Mouse (Mus musculus) v-Abl transformed pro-B cells (cell line): ENCODE results near the gene S100a6.

Source experiments
- in situ Hi-C, 2 experiments: fragments of 400-800 bp; cut with MboI; formaldehyde crosslinking; loops; one replicate each; pipeline ENCODE4 v1.15.1; 2025; ENCODE audit not compliant: unreplicated experiment in 2 of 2

Gene S100a6

DNA sequence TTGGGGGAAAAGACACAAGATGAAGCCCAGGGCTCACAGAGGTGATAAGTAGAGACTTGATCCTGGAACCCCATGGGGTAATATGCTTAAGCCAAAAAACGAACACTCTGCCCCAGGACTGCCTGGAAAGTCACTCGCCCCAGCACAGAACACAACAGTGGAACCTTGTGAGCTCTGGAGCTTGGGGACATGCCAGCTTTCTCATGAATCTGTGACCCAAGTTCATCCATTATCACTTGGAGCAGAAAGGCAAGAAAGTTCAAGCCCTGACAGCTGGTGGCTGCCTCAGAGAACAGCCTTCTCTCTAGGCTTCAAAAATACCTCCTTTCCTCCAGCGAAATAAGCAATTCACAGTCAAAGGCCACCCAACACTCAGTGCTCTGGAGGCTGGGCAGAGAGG is 13.3 kb upstream of the S100a6 start:
- in situ Hi-C loops: no loop called here

DNA sequence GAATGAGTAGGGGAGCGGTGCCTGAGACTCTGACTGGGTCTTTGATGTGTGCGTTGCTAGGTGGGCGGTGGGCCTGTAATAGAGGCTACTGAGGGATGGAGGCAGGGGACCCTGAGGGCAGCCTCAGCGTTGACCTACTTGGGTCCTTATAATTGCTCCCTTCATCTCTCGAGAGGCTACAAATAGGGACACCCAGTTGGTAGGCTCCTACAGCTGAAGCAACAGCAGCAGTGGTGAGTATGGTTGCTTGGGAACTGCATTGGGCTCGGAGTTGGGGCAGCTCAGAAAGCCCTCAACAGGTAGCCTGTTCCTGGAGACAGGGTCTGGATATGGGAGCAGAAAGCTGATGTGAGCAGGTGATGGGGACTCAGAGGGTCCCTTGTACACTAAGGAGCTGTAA is 12.6 kb upstream of the S100a6 start:
- in situ Hi-C loops: loop anchor here in 1 of 2 experiments (25.0 kb wide), 1 partner anchor 388 kb away; the partner anchor contains the start of genes Rab13 and Rps27

DNA sequence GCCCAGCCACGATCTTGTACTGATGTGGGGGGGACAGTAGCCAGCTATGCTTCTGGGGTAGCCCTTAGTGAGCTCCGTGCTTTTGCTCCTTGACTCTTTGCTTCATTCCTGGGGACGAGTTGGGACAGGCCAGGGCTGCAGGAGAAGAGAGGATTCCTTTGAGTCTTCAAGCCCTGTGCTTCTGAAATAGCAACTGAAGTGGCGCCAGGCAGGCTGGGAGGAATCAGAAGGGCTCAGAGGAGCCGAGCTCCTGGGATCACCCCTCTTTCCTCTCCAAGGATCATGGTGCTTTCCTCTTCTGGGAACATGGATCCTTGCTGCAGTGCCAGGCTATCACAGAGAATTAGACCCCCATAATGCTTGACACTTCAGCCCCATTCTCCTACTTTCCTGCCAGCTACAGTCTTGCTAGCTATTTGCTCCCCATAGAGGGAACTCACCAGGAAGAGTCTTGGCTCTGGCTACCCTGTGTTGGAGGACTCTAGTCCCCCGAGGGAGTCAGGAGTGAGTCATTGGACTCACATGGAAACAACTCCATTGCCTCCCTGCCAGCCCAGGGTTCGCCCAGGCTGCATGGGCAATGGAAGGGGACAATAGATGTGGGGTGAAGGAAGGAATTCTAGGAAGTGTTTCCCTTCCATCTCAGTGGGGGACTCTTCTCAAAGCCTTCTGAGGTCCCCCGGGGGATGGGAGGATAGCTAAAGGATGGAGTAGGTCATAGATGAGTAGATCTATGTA is 12.1 kb upstream of the S100a6 start:
- in situ Hi-C loops: loop anchor here in 1 of 2 experiments (25.0 kb wide), 1 partner anchor 388 kb away; the partner anchor contains the start of genes Rab13 and Rps27

GRCm38 (mm10) chr3:90601486-90602110 is 11.1 kb upstream of the S100a6 start, which contains the start of gene Gm42674:
TSS of gene Gm42674 (plus strand) at chr3:90601904.
- in situ Hi-C loops: loop anchor here in 1 of 2 experiments (25.0 kb wide), 1 partner anchor 389 kb away; the partner anchor contains the start of genes Rab13 and Rps27

DNA sequence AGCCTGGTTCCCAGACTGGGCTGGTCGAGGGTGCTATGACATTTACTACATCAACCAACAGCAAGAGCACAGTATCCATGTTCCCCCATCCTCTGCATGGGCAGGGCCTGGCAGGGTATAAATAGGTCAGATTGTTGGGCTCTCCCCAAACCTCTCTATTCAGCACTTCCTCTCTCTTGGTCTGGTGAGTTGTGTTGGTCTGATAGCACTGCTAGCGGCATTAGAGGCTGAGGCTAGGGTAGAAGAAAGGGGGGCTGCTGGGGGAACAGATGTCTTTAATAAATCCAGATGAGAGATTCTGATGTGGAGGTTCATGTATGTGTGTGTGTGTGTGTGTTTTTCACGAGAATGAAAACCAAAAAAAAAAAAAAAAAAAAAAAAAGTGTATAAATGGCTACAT is 9.1 kb upstream of the S100a6 start, which contains the start of gene S100a4:
TSS of gene S100a4 (plus strand) at position 149 of the 400 bp plus-strand sequence.
- in situ Hi-C loops: loop anchor here in 1 of 2 experiments (25.0 kb wide), 1 partner anchor 391 kb away; the partner anchor contains the start of genes Rab13 and Rps27

GRCm38 (mm10) chr3:90604416-90604815 is 8.3 kb upstream of the S100a6 start:
- in situ Hi-C loops: loop anchor here in 1 of 2 experiments (25.0 kb wide), 1 partner anchor 392 kb away; the partner anchor contains the start of genes Rab13 and Rps27

DNA sequence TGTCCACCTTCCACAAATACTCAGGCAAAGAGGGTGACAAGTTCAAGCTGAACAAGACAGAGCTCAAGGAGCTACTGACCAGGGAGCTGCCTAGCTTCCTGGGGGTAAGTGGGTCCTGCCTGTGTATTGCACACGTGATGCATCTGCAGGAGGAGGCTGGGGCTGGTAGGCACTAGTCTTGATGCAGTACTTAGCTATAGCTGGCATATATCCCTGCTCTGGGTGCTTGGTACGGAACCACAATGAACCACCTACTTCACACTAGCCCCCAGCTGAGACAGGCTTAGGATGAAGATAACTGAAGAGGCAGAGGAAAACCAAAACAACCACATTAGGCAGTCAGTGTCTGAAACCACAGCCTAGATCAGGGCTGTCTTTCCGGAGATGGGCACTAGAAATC is 7.6 kb upstream of the S100a6 start:
- in situ Hi-C loops: loop anchor here in 1 of 2 experiments (25.0 kb wide), 1 partner anchor 393 kb away; the partner anchor contains the start of genes Rab13 and Rps27

GRCm38 (mm10) chr3:90605736-90606135 is 6.9 kb upstream of the S100a6 start:
- in situ Hi-C loops: loop anchor here in 1 of 2 experiments (25.0 kb wide), 1 partner anchor 393 kb away; the partner anchor contains the start of genes Rab13 and Rps27

DNA sequence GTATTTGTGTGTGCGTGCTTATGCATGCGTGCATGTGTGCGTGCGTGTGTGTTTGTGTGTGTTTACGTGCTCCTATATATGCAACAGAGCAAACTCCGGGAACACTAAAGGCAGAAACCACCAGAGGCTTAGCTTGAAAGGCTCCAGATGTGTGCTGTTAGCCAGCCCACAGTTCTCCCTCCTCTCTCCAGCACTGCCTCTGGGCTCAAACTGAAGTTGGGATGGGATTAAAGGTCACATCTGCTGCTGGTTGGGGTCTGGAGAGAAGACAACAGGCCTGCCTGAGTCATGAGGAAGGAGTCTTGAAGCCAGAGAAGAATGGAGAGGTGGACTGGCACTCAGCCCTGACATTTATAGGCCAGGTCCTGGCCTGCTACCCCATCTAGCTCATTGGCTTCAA is 6.5 kb upstream of the S100a6 start:
- in situ Hi-C loops: loop anchor here in 1 of 2 experiments (25.0 kb wide), 1 partner anchor 394 kb away; the partner anchor contains the start of genes Rab13 and Rps27

GRCm38 (mm10) chr3:90607361-90607760 is 5.3 kb upstream of the S100a6 start:
- in situ Hi-C loops: loop anchor here in 1 of 2 experiments (25.0 kb wide), 1 partner anchor 395 kb away; the partner anchor contains the start of genes Rab13 and Rps27

- in situ Hi-C loops: loop anchor here in 1 of 2 experiments (25.0 kb wide), 1 partner anchor 396 kb away; the partner anchor contains the start of genes Rab13 and Rps27
Measured at GRCm38 (mm10) chr3:90608223-90608622, 4.5 kb upstream of the S100a6 start, which contains the start of gene S100a5. TSS of gene S100a5 (plus strand) at chr3:90608523.

DNA sequence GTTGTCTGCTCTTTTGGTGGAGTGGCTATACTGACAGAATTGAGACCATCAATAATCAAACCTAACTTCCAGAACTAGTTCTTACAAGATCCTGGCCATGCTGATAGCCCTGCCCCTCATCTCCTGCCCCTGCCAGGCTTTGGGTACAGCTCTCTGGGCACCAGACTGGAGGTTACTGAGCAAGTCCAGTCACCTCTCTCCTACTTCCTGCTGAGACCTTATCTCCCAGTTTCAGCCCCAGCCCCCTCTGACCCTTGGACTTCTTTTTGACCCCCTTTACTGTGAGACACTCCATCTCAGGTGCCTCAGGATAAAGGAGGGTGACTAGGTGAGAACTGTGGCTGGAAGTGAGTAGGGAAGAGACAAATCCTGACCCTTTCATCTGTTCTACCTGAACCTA is 3.6 kb upstream of the S100a6 start:
- in situ Hi-C loops: loop anchor here in 1 of 2 experiments (25.0 kb wide), 1 partner anchor 397 kb away; the partner anchor contains the start of genes Rab13 and Rps27

DNA sequence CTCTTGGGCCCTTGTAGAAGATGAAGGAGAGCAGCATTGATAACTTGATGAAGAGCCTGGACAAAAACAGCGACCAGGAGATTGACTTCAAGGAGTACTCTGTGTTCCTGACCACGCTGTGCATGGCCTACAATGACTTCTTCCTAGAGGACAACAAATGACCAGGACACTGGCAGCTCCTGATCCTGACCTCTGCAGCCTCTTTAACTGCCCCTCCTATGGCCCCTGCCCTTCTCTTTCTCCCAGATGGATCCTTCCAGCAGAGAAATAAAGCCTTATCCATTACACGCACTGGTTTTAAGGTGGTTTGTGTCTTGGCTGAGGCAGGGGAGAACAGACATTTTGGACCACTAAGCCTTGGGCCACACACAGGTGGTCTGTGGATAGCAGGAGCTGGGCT is 1.2 kb upstream of the S100a6 start:
- in situ Hi-C loops: loop anchor here (5.0 to 25.0 kb wide), 3 partner anchors 119 to 399 kb away; partner anchors contain the start of genes Snapin (in 2 of the 2), Rab13 (in 1 of the 2) and Rps27 (in 1 of the 2)

DNA sequence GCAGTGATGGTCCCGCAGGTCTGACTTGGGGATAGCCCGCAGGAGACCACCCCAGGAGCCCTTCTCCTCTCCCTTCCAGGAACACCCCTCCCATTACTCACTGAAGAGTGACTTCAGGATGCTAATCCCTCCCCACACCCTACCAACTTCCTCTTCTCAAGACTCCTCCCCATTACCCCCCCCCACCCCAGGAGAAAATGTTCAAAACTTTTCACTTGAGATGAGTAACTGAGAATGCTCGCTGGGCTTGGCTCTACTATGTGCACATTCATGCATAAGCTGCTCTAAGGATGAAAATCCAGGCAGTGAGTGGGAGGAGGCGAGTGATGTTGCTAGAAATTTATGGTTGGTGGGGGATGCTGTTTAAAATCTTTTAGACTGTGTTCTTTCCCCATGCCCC is 621 bp upstream of the S100a6 start:
- in situ Hi-C loops: loop anchor here (5.0 to 25.0 kb wide), 3 partner anchors 120 to 400 kb away; partner anchors contain the start of genes Snapin (in 2 of the 2), Rab13 (in 1 of the 2) and Rps27 (in 1 of the 2)

GRCm38 (mm10) chr3:90613461-90614147 is 922 bp downstream of the S100a6 start:
- in situ Hi-C loops: loop anchor here (5.0 to 25.0 kb wide), 3 partner anchors 121 to 401 kb away; partner anchors contain the start of genes Snapin (in 2 of the 2), Rab13 (in 1 of the 2) and Rps27 (in 1 of the 2)

GRCm38 (mm10) chr3:90614148-90614530 is 1.5 kb downstream of the S100a6 start:
- in situ Hi-C loops: loop anchor here (5.0 to 25.0 kb wide), 3 partner anchors 122 to 402 kb away; partner anchors contain the start of genes Snapin (in 2 of the 2), Rab13 (in 1 of the 2) and Rps27 (in 1 of the 2)

- in situ Hi-C loops: loop anchor here (5.0 to 25.0 kb wide), 5 partner anchors 32 to 402 kb away; partner anchors contain the start of genes Snapin (in 2 of the 2), Rab13 (in 1 of the 2) and Rps27 (in 1 of the 2)
Measured at GRCm38 (mm10) chr3:90614611-90615251, 2.0 kb downstream of the S100a6 start.

- in situ Hi-C loops: loop anchor here (5.0 to 25.0 kb wide), 4 partner anchors 33 to 403 kb away; partner anchors contain the start of genes Rab13 (in 1 of the 2) and Rps27 (in 1 of the 2)
Measured at GRCm38 (mm10) chr3:90615415-90615814, 2.7 kb downstream of the S100a6 start.
